Mouse (Mus musculus): ENCODE measurements around the gene Aar2. TPM values are rescaled to one million over a fixed set of nuclear protein-coding genes. Genes with fewer than 3 reads are reported as not detected.
A peak's percentile ranks its signal among the peaks of the same experiment; 100 is the strongest.
"Not testable (repeated sequence)": the region's sequence is repeated elsewhere in the genome, so short reads cannot be mapped to it uniquely, and the experiment has no call there.

Aar2 gene
- 10 to 100 TPM; 18.8 to 19.5 TPM for total RNA-seq (2021)
- long read RNA-seq, experiment 1, transcript Aar2-201 (4 exons, 3,427 nt), result major isoform, 51 of 61 reads
- long read RNA-seq, experiment 1, partial matches to known transcripts, result 1 of 61 reads
- long read RNA-seq, experiment 1, other reads (novel, unspliced or antisense), result 8 of 61 reads
- long read RNA-seq, experiment 2, transcript Aar2-201 (4 exons, 3,427 nt), result major isoform, 43 of 48 reads
- long read RNA-seq, experiment 2, partial matches to known transcripts, result 2 of 48 reads
- long read RNA-seq, experiment 2, other reads (novel, unspliced or antisense), result 3 of 48 reads

GRCm38 (mm10) chr2:156547123-156547891 is at the start of gene Aar2:
Gene Aar2, plus strand, starts transcription at chr2:156547584.
- intact Hi-C loops (cut with DNase I), result no loop called here
- peak; percentile 85 to 88 for DNase-seq

GRCm38 (mm10) chr2:156497915-156498314 is 49.5 kb upstream of the Aar2 start:
- intact Hi-C loops (cut with DNase I), result loop anchor here (5.0 kb wide), 1 partner anchor 76 kb away; the partner anchor contains the start of gene Epb41l1
- peak; percentile 56 to 73 for DNase-seq

- intact Hi-C loops (cut with DNase I), result no loop called here
- no peak for DNase-seq
These were observed 46.4 kb upstream of the Aar2 start for GRCm38 (mm10) chr2:156501025-156501424.

GRCm38 (mm10) chr2:156505533-156505932 is 41.9 kb upstream of the Aar2 start:
- DNase-seq, result peak in 1 of 2 experiments; percentile 31

GRCm38 (mm10) chr2:156512028-156512427 is 35.4 kb upstream of the Aar2 start:
- intact Hi-C loops (cut with DNase I), result no loop called here
- DNase-seq, result no peak

More at GRCm38 (mm10) chr2:156505533-156505932, 41.9 kb upstream of the Aar2 start:
- intact Hi-C loops (cut with DNase I), result no loop called here

GRCm38 (mm10) chr2:156512561-156512960 is 34.8 kb upstream of the Aar2 start:
- no peak for DNase-seq
- intact Hi-C loops (cut with DNase I), result no loop called here

GRCm38 (mm10) chr2:156515102-156515501 is 32.3 kb upstream of the Aar2 start:
- no peak for DNase-seq
- intact Hi-C loops (cut with DNase I), result no loop called here

- intact Hi-C loops (cut with DNase I), result loop anchor here (2.0 kb wide), 1 partner anchor 171 kb away; no protein-coding TSS in a partner anchor
- peak; percentile 73 to 86 for DNase-seq
These were observed 31.7 kb upstream of the Aar2 start for GRCm38 (mm10) chr2:156515565-156516185.

- intact Hi-C loops (cut with DNase I), result loop anchor here (2.0 kb wide), 1 partner anchor 172 kb away; no protein-coding TSS in a partner anchor
- not testable (repeated sequence) for DNase-seq
These were observed 30.7 kb upstream of the Aar2 start for GRCm38 (mm10) chr2:156516678-156517077.

- intact Hi-C loops (cut with DNase I), result no loop called here
- DNase-seq, result no peak
These were observed 29.1 kb upstream of the Aar2 start for GRCm38 (mm10) chr2:156518306-156518705.

- DNase-seq, result no peak
- intact Hi-C loops (cut with DNase I), result no loop called here
These were observed 27.8 kb upstream of the Aar2 start for GRCm38 (mm10) chr2:156519584-156519983.

- no peak for DNase-seq
- intact Hi-C loops (cut with DNase I), result no loop called here
These were observed 24.4 kb upstream of the Aar2 start for GRCm38 (mm10) chr2:156522994-156523393.

GRCm38 (mm10) chr2:156524078-156524477 is 23.3 kb upstream of the Aar2 start:
- intact Hi-C loops (cut with DNase I), result no loop called here
- DNase-seq, result peak in 1 of 2 experiments; percentile 6

GRCm38 (mm10) chr2:156529726-156530125 is 17.7 kb upstream of the Aar2 start:
- intact Hi-C loops (cut with DNase I), result loop anchor here (1.0 to 10.0 kb wide), 2 partner anchors 176 to 325 kb away; partner anchors contain the start of gene 4930518I15Rik
- peak; percentile 11 to 17 for DNase-seq

GRCm38 (mm10) chr2:156533160-156533559 is 14.2 kb upstream of the Aar2 start:
- intact Hi-C loops (cut with DNase I), result loop anchor here (10.0 kb wide), 1 partner anchor 322 kb away; the partner anchor contains the start of gene 4930518I15Rik

GRCm38 (mm10) chr2:156538817-156539555 is 8.4 kb upstream of the Aar2 start:
- no peak for DNase-seq
- intact Hi-C loops (cut with DNase I), result loop anchor here (10.0 kb wide), 1 partner anchor 316 kb away; the partner anchor contains the start of gene 4930518I15Rik

More at GRCm38 (mm10) chr2:156533160-156533559, 14.2 kb upstream of the Aar2 start:
- no peak for DNase-seq

GRCm38 (mm10) chr2:156540991-156541390 is 6.4 kb upstream of the Aar2 start:
- no peak for DNase-seq
- intact Hi-C loops (cut with DNase I), result no loop called here

- intact Hi-C loops (cut with DNase I), result no loop called here
These were observed 5.0 kb upstream of the Aar2 start for GRCm38 (mm10) chr2:156542410-156542809.

GRCm38 (mm10) chr2:156543804-156544203 is 3.6 kb upstream of the Aar2 start:
- intact Hi-C loops (cut with DNase I), result no loop called here
- DNase-seq, result no peak

More at GRCm38 (mm10) chr2:156542410-156542809, 5.0 kb upstream of the Aar2 start:
- no peak for DNase-seq

- intact Hi-C loops (cut with DNase I), result no loop called here
- DNase-seq, result no peak
These were observed 5.0 kb downstream of the Aar2 start for GRCm38 (mm10) chr2:156552421-156552820.
